Mouse (Mus musculus) right cerebral cortex, postnatal 14 days (tissue): ENCODE measurements around the gene Bbip1.
"Not testable (repeated sequence)": the region's sequence is repeated elsewhere in the genome, so short reads cannot be mapped to it uniquely, and the experiment has no call there.

Experiments used
- DNase-seq: peaks from one replicate; pipeline ENCODE4 v3.0.0; 2022

Bbip1 gene

DNA sequence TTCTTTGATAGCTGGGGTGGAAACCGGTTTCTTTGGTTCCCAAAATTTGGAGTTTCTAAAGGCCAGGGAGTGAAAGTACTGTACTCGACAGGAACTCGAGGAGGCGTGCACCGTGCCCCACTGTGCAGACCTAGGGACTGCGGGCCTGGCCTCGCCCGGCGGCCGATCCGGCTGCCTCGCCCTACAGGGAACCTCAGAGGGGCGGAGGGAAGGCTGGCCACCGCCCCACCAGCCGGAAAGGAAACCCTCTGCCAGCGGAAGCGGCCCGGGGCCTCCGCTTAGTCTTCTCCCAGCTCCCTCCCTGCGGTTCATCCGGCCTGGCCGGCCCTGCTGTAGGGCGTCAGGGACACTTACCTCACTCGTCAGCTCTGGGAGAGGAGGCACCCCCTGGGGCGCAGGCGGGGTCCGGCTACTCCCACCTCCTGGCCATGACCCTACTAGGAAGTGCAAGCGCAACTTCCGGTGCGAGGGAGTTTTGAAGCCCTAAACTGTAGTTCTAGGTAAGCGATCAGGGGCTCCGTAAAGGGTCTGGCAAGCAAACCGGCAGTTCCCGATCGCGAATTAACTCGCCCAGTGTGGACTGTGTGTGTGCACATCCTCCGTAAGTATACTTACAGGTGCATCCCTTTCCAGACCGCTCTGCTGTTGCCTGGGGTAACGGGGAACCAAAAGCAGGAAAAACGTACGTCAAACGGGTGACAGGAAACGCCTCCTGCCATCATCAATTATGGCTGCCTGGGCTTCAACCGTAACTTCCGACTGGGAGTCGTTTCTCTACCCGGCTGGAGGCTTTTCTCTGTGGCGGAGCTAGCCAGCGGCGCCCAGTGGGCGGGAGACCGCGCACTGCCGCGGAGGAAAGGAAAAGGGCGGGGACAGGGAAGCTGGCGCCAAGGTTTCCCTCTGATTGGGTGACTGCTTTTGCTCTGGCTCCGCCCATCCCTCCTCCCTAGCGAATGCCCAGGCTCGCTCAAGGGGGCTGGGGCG lies at the start of gene Bbip1, which contains the start of gene Shoc2:
Gene Bbip1 (minus strand): TSS at position 826 of the 984 bp plus-strand sequence.
Gene Shoc2 (plus strand): TSS at position 505 of the 984 bp plus-strand sequence.
- peak; percentile 97 for DNase-seq

DNA sequence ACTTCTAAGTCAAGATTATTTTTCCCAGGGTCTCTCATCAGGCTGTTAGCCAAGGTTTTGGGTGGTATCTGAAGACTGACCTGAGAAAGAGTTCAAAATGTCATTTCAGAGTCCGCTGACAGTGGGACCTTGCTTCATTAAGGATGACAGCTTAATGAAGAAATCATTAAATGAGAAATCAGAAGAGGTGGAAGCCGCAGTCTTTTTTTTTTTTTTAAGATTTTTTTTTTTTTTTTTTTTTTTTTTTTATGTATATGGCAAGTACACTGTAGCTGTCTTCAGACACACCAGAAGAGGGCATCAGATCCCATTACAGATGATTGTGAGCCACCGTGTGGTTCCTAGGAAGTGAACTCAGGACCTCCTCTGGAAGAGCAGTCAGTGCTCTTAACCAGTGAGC lies 49.4 kb upstream of the Bbip1 start:
- no peak for DNase-seq

DNA sequence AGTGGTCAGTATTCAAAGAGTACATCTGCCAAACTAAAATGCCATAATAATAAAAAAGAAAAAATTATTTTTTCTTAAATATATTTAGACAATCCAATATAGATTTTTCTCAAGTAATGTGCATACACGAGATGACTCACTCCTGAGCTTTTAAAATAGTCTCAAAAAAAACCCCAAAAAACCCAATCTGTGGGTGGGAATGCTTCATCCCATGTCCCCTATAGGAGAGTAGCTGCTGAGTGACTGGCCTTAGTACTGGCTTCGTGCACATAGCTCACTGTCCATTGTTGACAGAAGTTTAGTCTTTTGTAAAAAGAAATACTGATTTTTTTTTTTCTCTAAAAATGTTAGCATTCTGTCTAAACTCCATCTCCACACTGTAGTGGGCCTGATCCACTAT lies 46.1 kb upstream of the Bbip1 start:
- no peak for DNase-seq

DNA sequence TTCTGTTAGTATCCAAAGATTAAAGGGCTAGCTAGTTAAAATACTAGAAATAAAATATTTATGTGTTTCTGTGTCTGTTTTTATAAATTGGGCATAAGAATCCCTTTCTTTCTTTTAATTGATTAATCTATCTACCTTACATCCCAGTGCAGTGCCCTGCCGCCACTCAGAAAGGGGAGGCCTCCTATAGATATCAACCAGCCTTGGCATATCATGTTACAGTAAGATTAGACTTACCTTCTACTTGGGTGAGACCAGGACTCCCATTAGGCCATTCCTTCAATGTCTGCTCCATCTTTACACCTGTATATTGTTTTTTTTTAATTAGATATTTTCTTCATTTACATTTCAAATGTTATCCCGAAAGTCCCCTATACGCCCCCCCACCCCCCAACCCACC lies 40.2 kb upstream of the Bbip1 start:
- no peak for DNase-seq

DNA sequence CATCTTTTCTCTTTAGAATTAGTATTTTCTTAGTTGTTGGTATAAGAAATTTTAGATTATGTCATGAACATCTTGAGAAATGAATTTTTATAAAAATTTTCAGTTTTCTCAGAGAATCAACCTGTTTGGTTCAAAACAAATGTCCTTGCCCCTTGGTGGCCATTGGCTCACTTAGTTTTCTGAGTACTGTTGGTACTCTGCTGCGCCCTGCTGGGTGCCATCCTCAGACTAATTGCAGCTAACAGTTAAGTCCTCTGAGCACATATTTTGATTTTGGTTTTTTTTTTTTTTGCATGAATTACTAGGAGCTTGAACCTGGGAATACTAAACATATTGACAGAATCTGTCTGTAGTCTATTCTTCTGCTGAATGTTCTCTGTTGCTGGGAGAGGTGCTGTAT lies 38.9 kb upstream of the Bbip1 start:
- DNase-seq, result no peak

DNA sequence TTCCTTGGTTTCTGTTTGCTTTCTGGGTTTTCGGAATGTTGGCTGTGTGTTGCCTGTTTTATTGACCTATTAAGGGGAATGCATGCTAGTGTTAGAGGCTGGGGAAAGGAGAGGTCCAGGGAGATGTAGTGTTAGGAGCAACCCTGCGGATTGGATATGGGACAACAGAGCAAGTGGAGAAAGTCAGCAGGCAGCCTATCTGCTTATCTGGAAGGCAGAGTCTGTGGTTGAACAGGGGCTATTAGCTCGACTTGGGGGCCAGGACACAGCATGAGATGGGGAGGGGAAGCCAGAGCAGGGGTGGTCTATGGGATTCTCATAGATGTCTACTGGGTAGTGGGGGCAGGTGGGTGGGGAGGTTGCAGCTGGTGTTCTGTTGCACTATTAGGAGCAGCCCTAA lies 37.6 kb upstream of the Bbip1 start:
- no peak for DNase-seq

DNA sequence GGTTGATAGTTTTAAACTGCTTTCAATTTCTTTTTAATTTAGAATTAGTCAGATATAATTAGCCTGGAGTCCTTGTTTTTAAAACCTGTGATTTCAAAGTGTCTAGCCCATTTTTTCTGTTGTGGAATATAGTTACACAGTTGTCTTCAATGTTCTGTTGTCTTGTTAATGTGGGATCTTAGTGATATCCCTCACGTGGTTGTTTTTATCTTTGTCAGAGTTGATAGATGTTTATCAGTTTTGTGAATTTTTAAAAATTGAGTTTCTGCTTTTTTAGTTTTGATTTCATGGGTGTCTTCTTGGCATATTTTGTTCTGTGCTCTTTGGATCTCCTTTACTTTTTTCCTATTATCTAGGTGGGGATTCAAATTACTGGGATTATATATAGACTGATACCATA lies 29.2 kb upstream of the Bbip1 start:
- no peak for DNase-seq

DNA sequence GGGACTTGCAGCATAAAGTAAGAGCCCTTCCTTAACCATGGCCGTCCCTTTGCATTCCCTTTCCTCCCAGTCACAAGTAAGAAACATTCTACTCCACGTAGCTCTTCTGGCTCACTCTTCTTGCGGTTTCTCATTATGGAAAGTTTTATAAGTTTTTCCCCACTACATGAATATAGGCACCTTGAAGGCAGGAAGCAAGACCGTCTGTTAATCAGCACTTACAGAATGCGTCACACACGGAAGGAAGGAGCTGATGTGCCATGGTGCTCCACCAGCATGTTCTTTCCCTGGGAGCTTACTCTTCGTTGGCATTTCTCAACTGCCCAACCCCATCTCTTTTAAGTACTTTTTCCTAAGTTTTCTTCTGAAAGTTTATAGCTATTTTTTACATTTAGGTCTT lies 27.5 kb upstream of the Bbip1 start:
- DNase-seq, result no peak

DNA sequence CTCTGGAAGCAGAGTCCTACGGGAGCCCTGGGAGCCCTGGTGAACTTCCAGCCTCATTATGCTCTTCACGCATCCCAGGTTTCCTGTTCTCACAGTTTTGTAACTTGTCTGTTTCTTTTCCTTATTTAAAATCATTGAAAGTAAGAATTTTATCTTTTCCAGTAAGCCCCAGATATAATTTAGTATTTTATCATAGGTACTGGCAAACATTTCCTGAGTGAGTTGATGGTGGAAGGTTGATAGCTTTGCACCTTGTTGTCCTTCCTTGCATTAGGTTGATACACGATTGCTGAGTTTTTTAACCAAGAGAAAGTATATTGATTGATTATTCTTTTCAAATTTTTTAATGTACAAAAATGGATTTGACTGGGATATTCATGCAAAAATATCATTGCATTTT lies 24.8 kb upstream of the Bbip1 start:
- no peak for DNase-seq

DNA sequence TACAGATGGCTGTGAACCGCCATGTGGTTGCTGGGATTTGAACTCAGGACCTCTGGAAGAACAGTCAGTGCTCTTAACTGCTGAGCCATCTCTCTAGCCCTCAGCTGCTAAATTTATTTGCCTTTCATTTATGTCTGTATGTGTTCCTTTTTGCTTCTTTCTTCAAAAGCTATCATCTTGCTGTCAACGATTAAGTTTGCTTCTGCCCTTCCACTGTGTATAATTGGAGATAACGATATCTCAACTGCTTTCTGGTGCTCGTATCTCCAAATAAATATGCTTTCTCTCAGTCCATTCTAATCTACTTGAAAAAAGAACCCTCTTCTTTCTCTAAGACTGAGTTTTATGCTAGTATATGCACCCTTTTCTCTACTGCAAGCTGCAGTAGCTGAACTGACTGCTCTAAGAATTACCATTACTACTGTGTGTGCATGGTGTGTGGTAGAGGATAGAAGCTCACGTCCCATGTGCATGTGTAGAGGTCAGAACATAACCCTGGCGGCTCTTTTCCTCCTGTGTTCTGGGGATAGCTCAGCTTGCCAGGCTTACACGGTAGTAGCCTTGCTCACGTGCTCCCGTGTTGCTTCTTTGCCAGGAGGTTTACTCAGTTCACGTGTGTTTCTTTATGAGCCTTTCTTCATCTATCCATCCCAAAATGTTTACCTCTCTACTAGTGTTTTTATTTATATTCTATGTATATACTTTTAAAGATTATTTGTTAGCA lies 20.6 kb upstream of the Bbip1 start:
- no peak for DNase-seq

DNA sequence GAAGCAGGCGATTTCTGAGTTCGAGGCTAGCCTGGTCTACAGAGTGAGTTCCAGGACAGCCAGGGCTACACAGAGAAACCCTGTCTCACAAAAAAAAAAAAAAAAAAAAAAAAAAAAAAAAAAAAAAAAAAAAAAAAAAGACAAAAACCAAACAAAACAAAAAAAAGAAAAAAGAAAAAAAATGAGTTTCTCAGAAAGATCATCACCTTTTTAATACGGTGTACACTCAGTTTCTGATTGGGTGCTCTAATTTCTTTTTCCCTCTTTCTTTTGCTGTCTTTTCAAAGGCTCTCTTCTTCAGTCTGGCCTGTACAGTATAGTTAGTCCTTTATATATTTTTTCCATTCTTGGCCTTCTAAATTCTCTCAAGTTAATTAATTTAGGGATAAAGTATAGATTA lies 19.9 kb upstream of the Bbip1 start:
- not testable (repeated sequence) for DNase-seq

DNA sequence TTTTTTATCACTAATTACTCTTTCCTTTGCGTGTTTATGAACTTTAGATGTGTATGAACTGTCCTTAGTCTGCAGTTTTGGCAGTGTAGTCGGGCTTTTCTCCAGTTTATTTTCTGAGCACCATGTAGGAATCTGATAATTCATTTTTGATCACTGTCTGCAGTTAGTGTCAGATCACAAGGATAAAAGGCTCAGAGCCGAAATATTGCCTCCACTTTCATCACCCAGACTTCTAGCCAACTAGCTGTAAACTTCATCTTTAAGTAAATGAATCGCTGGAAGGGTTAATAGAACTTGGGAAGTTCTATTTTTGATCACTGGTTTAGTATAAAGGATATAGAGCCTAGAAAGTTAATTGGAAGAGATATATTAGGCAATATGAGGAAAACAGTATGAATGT lies 18.1 kb upstream of the Bbip1 start:
- DNase-seq, result no peak

DNA sequence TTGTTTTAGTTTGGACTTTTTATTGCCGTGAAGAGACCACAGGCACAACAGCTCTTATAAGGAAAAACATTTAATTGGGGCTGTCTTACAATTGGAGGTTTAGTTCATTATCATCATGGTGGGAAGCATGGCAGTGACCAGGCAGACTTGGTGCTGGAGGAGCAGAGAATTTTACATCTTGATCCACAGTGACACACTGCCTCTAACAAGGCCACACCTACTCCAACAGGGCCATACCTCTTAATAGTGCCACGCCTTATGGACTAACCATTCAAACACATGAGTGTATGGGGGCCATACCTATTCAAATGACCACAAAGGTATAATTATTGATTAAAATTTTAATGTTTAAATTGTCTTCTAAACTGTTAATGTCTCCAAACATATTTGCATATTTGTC lies 13.1 kb upstream of the Bbip1 start:
- no peak for DNase-seq

DNA sequence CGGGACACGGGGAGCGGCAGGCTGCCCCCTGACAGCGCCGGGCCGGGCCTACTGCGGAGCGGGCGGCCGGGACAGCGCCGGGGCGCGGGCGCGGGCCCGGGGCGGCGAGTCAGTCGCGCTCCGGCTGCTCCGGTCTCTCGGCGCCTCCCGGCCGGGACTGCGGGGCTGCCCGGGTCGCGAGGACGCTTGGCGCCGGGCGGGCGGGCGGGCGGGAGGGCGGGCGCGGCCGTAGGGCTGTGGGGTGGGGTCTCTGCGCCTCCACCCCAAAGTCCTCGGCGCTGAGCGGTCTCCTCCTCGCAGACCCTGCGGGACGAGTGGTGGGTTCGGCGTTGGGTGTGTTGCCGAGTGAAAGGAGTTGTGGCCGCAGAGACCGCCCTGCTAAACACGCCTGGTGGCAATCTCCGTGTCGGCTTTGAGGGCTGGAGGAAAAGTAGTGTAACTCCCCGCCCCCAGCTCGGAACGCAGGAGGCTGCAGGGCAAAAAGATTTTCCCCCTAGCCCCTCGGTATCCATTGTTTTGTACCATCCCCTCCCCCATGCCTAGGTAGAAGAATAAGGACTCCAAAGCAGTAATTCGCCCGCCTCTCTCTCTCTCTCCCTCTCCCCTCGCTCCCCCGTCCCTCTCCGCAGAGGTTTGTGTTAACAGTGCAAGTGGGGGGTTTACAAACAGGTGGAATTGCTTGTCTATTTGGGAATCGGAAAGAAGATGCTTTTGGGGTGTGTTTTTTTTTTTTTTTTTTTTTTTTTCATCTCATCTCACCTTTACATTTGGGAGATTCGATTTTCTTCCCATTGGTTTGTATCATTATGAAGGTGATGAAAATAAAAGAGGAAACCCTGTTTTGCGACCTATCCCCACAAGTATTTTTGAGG lies 980 bp upstream of the Bbip1 start:
- DNase-seq, result peak; percentile 36

DNA sequence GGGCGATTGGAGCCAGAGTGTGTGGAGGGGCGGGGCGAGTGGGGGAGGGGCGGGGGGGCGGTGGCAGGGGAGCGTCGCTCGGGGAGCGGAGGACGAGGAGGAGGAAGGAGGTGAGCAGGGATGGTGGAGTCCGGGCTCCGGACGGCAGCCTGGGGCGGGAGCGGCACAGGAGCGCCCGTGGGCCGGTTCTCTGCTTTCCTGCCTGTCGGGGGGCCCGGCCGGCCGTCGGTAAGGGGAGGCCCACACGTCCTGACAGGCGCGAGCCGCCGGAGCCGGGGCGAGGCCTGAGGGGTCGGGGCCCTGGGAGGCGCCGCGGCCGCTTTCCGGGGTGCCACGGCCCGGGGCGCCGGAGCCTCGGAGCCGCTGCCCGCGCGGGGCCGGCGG lies 351 bp upstream of the Bbip1 start:
- DNase-seq, result no peak

DNA sequence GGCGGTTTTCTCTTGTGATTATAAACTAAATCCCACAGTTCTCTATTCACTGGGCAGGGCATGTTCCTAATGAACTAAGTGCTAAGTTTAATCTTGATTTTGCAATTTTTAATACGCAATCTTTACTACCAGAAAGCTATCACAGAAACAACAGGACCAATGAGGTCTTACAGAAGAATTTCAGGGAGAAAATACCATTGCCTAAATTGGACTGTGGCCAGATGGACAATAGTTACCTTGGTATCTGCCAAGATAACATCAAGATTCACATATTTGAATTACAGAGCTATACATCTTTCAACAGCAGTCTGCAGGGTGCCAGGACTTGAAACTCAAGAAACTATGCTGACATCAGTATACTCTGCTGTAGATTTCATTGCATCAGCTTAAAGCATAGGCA lies 2.1 kb downstream of the Bbip1 start:
- DNase-seq, result no peak

DNA sequence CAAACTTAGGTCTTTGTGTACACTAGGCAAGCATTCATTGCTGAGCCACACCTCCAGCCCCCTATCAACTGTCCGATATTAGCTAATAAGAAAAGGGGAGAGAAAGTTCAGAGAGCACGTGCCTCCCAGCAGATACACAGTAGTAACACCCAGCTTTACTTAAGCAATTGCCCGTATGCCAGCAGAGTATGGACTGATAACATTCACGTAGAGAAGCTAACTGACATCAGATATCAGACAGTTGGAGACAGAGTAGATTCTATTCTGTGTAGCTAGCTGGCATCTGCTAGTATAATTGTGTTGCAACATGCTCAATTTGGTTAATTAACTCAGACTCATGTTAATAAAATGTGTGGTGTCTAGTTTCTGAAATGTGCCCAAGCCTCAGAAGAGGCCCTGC lies 3.3 kb downstream of the Bbip1 start:
- no peak for DNase-seq

DNA sequence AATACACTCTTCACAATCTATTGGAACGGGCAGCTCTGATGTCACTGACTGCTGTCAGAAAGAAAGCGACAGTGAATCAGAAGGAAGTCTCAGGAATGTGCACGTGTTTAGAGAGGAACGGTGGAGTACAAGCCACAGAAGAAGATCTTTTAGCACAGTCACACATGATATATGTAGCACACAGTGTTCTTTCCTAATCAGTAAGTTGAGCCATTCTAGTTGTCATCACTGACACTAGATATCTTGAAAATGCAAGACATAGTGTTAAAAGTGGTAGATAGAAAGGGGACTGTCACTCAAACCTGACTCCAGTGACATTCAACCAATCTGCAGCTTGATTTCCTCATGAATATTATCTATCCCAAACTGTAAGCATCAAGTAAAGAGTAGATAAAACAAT lies 5.0 kb downstream of the Bbip1 start:
- no peak for DNase-seq

DNA sequence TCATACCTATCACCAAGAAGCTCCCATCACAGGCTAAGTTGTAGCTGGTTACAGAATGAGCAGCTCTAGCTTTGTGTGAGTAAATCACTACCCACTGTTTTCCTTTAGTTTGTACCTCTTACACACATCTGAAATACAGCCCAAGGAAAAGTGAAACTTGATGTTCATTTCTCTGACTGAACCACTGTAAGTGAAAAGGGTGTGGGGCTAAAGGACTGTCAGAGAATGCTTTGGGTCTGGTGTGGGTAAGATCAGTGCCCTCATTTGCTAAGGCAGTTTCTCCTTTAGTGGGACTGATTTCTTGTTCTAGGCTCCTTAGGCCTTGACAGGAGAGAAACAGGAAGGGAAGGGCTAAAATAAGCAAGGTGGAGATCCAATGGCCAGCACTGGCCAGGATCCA lies 10.4 kb downstream of the Bbip1 start:
- DNase-seq, result no peak

DNA sequence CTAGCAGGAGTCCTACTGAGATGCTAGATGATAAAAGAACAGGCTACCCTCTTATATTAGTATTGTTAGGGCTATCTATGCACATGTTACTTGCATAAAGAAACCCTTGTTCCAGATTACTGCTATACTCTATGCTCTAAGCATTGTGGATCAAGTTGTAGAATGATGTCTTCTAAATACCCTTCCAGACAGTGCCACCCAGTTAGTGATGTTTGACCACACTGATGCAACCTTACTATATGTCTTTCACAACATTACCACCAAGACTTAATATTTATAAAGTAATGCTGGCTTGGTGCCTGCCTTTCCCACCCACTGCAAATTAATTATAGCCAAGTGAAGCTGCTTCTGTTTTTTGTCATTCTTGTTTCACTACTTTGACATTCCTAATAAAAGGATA lies 11.4 kb downstream of the Bbip1 start:
- DNase-seq, result no peak

DNA sequence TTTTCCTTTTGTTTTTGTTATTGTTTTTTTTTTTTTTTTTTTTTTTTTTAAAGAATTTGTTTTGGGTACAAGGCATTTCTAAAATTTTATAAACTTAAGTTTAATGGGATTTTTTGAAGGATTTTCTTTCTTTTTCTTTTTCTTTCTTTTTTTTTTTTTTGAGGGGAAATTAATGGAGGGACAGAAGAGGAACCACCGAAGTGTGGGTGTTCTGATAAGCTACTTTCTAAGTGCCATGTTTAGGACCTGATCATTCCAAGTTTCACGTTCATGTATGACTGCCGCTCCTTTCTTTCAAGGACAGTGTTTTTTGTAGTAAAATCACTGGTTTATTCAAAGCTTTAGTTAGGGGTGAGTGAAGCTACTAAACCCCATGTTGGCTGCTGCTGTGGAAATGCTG lies 15.2 kb downstream of the Bbip1 start:
- DNase-seq, result no peak

DNA sequence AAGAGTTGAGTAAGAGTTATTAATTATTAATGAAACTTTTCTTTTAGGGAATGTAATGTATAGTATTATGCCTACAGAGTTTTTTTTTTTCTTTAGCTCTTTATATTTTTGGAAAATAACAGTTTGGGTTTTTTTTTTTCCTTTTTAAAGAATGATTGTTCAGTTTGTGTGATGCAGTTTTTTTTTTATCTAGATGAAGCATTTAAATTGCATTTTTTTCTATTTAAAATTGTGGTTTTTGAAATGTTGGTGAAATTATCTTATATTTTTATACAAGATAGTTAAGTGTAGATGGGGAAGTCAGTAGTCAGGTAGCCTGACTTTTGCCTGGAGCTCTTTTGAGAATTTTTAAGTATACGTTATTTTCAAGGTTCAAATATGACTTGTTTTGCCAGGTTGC lies 17.7 kb downstream of the Bbip1 start:
- no peak for DNase-seq

DNA sequence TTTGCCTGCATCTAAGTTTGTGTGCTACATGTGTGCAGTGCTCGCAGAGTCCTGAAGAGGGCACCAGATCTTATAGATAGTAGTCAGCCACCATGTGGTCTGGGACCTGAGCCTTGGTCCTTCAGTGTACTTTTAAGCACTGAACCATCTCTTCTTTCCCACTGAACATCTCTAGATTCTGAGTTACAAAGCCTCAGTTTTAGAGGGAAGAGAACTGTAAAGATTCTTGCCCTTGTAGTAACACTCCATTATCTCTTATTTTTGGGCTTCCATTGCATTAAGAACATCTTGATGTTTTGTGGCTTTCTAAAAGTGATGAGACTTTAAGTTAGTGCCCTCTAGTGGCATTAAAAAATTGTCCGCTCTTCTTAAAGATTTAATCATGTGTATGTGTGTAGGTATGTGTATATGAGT lies 19.1 kb downstream of the Bbip1 start:
- DNase-seq, result peak; percentile 36
